Mouse (Mus musculus) cerebellum, adult 18-20 months (tissue): Measurements from ENCODE around the gene Pla2g16.
A peak's percentile ranks its signal among the peaks of the same experiment; 100 is the strongest.

Source experiments
- DNase-seq, 2 experiments: peaks; one replicate each; pipeline ENCODE4 v3.0.0; 2021

Gene Pla2g16

GRCm38 (mm10) chr19:7566826-7567225, 9.6 kb downstream of the Pla2g16 start:
- no peak for DNase-seq

- DNase-seq = no peak
These were observed 11.1 kb downstream of the Pla2g16 start for GRCm38 (mm10) chr19:7568364-7568763.

- DNase-seq = no peak
These were observed 12.4 kb downstream of the Pla2g16 start for GRCm38 (mm10) chr19:7569650-7570049.

- no peak for DNase-seq
These were observed 18.9 kb downstream of the Pla2g16 start for GRCm38 (mm10) chr19:7576180-7576579.

- DNase-seq = no peak
These were observed 20.5 kb downstream of the Pla2g16 start for GRCm38 (mm10) chr19:7577710-7578109.

DNA sequence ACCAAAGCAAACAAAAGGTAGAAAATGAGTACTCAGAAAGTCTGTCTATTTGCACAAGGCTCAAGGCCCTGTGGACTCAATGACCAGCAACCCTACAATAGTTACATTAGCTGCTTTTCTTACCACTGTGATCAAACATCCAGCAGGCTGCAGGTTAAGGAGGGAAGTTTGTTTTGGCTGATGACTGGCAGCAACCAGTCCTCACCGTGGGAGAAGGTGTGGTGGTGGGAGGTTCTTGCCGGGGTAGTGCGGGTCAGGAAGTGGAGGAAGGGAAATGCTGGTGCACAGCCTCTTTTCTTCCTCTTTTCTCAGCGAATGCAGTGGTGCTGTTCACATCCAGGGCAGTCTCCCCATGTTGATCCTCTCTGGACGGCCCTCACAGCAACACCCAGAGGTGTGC, 23.8 kb downstream of the Pla2g16 start:
- DNase-seq = no peak

DNA sequence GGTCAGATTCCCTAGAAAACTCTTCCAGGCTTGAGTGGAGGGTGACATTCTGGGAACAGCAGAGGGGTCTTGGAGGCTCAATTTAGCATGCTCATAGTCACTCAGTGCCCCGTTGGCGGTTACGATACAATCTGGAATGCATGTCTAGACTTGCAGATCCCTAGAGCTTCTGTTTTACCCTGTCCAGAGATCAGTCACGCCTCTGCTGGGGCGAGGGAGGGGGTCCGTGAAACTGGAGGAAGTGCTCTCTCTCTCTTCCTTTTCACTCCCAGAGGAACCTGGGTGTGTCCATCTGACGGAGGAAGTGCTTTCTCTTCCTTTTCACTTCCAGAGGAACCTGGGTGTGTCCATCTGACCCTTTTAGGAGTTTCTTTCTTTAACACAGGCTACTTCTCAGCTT, 25.8 kb downstream of the Pla2g16 start:
- no peak for DNase-seq

DNA sequence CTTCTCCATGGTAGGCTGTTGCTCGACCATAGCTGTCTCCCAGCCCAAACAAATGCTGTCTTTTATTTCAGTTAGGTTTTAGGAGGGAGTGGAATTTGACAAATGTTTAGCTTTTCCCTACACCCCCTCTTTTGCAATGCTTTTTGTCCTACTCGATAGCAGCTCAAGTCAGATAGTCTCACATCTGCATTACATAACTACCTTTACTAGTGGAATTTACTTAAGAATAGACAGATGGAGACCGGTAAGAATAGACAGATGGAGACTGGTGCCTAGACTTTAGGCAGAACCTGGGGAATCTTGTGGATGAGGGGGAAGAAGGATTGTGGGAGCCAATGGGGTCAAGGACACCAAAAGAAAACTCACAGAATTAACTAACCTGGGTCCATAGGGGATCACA, 26.3 kb downstream of the Pla2g16 start:
- DNase-seq = no peak

DNA sequence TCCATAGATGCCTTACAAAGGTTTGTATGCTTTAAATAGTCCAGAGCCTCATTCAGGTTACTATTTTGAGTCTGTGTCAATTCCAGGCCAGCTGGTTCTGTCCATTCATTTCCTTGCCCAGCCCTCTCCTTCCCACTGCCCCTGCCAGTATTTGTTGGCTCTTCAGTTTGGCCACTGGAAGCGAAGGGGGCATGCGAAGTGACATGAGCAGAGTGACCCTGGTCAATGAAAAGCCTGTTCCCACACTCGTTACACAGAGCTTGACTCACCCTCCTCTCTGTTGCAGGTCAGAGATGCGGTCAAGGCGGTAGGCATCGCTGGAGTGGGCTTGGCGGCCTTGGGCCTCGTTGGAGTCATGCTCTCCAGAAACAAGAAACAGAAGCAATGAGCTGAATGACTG, 28.0 kb downstream of the Pla2g16 start:
- no peak for DNase-seq

DNA sequence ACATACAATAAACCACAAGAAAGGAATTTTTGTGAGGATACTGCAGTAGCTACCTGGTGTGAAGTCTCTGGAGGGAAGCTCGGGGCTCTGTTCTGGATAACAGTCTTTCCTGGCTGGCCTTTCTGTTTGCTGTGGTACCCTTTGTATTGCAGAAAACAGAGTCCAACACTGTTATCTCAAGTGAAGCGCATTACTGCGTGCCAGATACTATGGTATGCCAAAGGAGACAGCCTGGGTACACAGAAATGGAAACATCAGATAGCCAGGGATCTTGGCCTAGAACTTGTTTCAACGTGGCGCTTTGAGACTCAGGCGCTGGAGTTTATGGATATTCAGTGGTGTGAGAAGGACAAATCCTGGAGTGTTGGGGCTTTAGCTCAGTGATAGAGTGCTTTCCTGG, 28.5 kb downstream of the Pla2g16 start:
- no peak for DNase-seq

DNA sequence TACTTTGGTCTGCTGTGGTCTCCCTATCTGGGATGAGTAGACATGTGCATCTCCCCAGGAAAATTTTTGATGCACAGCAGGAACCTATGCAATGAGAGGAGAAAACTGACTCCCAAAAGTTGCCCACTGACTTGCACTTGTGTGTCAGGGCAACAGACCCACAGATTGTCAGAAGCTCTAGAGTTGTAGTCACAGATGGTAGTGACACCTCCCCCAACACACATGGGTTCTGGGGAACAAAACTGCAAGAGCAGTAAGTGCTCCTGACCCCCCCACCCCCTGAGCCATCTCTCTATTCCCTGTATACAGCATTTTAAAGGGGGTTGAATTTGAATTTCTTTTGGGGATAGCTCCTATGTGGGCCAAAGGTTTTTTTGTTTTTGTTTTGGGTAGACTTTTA, 33.5 kb downstream of the Pla2g16 start:
- DNase-seq = no peak

DNA sequence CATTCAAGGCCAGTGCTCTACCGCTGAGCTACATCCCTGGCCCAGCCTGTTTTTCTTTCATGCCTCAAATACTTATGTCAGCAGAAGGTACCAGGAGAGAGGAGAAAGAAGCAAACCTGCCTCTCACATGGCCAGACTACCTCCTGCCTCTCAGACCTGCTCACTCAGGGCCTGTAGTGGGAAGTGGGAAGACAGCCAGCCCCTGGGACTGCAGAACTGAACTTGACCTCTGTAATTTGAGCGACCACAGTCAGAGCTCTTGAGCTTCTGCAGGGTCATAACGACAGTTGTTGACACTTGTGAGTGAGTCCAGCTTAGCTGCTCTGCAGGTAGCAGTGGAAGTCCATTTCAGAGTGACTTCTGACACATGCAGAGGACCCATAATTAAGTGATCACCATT, 34.8 kb downstream of the Pla2g16 start:
- no peak for DNase-seq

DNA sequence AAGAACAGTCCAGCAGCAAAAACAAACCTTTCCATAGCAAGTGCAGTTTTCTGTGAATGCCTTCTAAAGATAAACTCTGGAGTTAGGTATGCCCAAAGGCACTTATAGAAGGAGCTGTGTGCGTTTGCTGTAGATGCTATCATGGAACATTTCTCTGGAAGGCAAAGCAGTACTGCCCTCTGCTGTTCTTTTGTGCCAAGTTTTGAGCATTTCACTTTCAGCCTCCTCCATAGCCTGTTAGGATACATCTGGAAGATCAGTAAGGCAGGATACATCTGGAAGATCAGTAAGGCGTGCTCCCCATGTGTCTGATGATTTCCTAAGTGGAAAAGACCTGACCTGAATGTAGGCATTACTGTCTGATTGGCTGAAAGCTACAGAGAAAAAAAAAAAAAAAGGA, 38.3 kb downstream of the Pla2g16 start:
- no peak for DNase-seq

DNA sequence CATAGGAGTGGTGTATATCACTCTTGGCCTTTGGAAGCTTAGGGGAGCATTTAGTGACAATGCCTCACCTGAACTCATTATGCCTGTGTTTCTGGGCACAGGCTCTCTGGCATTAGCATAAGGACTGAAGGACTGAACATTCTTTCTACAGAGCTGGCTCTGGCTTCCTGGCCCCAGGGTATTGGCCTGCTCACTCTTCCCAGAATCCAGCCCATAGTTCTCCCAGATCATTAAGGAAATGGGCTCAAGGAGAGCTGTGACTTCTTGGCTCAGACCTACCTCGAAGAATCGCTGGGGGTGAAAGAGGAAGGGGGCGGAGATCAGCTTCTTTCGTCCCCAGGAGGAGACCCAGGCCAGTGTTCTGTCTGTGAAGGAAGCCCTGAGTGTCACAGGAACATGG, 41.2 kb downstream of the Pla2g16 start:
- no peak for DNase-seq

DNA sequence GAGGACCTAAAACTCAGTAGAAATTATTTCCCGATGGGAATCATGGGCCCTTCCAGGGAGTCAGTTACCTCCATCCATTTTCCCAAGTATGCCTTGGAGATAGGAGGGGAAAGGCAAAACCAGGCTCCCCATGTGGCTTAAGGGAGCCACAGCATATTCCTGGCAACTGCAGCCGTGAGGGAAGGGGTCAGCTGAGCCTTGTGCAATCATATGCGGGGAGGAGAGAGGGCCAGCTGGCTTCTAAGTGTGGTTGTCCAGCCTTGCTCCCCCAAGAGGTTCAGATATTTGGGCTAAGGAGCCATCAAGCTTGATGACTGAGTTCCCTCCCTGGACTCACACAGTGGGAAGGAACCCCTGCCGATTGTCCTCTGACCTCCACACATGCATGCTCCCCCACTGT, 44.3 kb downstream of the Pla2g16 start:
- DNase-seq = no peak

GRCm38 (mm10) chr19:7604107-7604506, 46.8 kb downstream of the Pla2g16 start:
- DNase-seq = no peak

GRCm38 (mm10) chr19:7605013-7605412, 47.8 kb downstream of the Pla2g16 start:
- no peak for DNase-seq

- DNase-seq = peak in 1 of 2 experiments; percentile 21
These were observed 48.9 kb downstream of the Pla2g16 start for GRCm38 (mm10) chr19:7605930-7606783.

GRCm38 (mm10) chr19:7606801-7607689, 49.8 kb downstream of the Pla2g16 start, which contains the start of gene Lgals12:
Gene Lgals12, minus strand, starts transcription at chr19:7607193.
- DNase-seq = no peak

DNA sequence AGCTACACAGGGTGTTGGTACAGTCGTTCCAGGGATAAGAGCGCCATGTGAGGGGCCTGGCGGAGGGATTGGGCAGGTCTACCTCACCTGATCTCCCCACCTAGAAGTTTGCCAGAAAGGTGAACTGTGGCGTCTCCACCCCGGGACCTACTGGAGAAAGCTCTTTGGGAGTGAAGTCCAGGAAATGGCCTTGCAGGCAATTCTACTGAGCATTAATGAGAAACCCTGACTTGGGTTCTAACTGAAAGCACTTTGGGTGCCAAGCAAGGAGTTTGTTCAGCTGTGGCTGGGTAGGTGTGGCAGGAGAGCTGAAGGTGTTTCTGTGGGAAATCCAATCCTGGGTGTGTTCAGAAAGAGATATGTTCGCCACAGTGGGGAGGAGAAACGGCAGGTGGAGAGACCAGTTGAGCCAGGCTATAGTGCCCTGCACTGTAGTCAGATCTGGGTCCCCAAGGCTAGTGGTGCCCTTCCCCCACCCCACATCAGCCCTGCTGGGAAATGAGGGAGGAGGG, 50.5 kb downstream of the Pla2g16 start:
- no peak for DNase-seq

DNA sequence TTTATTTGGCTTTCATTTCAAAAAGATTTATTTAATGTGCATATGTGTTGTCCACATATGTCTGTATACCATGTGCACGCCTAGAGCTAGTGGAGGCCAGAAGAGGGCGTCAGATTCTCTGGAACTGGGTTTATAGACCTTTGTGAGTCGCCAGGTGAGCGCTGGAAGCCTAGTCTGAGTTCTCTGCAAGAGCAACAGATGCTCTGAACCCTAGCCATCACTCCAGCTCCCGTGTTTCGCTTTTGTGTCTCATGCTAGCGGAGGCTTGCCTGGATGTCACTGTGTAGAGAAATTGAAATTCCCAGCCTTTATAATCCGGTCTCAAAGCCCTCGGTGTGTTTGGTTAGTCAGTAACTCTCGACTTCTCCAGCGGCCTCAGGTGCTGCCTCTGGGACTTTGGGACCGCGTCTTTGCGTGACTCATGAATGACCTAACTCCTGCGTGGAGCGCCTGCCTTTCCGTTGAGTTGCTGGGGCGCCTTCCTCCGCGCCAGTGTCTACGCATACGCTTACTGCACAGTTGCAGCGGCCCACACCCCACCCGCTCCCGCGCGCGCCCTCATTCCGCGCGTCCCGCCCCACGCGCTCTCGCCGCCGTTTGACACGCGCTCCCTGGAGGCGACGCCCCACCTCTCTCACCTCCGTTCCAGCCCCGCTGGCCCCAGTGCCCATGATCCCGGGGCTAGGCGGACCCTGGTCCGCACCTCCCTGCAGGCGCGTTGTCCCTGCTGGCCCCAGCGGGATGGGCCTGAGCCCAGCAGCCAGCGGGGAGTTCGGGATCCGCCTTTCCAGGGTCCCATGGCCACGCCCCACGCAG, 54.9 kb downstream of the Pla2g16 start, which contains the start of gene Hrasls5:
Gene Hrasls5, plus strand, starts transcription at position 600 of the 816 bp plus-strand sequence.
- no peak for DNase-seq

DNA sequence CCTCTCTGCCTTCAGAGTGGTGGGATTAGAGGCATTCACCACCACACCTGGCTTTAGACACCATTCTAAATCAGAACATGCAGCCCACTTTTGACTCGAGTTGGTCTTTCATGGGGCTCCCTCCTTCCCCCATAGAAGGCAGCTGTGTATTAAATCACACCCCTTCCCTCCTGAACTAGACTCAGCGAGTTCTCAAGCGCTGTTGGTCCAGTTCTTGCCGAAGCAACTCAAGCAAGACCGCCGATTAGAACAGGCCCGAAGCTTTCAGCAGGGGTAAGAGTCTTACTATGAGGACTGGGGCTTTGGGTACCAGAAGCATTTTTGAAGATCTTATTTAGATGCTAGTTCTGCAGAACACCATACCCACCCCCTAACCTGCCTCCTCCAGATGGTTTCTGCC, 55.9 kb downstream of the Pla2g16 start:
- no peak for DNase-seq
